Mouse (Mus musculus) liver, embryonic 14.5 days (tissue): Measurements from ENCODE around the gene Sirpa.

Source experiments
- CTCF ChIP-seq: IDR thresholded peaks from 2 replicates; pipeline ENCODE4 v1.5.1; 2016; ENCODE audit warnings: antibody characterized with exemption, low read depth, control low read depth
- EP300 ChIP-seq: IDR thresholded peaks from 2 replicates; pipeline ENCODE4 v1.6.1; 2016; ENCODE audit warnings: antibody characterized with exemption, low read depth

GRCm38 (mm10) chr2:129679066-129679465 is 86.4 kb downstream of the Sirpa start:
- TF ChIP-seq EP300 (no peak), CTCF (no peak)
